Mouse (Mus musculus) liver, postnatal 0 days (tissue): ENCODE measurements around the gene Dusp28. TPM values are rescaled to one million over a fixed set of nuclear protein-coding genes. Genes with fewer than 3 reads are reported as not detected.

ENCODE experiments used
- ATAC-seq: fragments of 200-750 bp; cut with Nextera tagmentation; 2 replicates; pipeline ENCODE4 v1.8.0; 2017; ENCODE audit warnings: mild to moderate bottlenecking, moderate library complexity
- DNase-seq: peaks from one replicate; pipeline ENCODE4 v3.0.0-alpha.2; 2016
- H3K27ac ChIP-seq: fragments of 300-500 bp; sonication (generic); 2 replicates; pipeline ENCODE4 v1.5.1; 2014; ENCODE audit warnings: antibody characterized with exemption, moderate library complexity, mild to moderate bottlenecking, low read depth
- H3K27me3 ChIP-seq: fragments of 300-500 bp; sonication (generic); 2 replicates; pipeline ENCODE4 v1.6.1; 2014; ENCODE audit warnings: low read length, control low read depth, mixed read lengths; ENCODE audit not compliant: insufficient read depth
- H3K36me3 ChIP-seq: fragments of 300-500 bp; sonication (generic); replicated peaks from 2 replicates; pipeline ENCODE4 v1.6.1; 2014; ENCODE audit warnings: mild to moderate bottlenecking, control low read depth, low read length, moderate library complexity, mixed read lengths; ENCODE audit not compliant: insufficient read depth
- H3K4me1 ChIP-seq: fragments of 300-500 bp; sonication (generic); 2 replicates; pipeline ENCODE4 v1.6.1; 2014; ENCODE audit warnings: antibody characterized with exemption, mild to moderate bottlenecking, control low read depth; ENCODE audit not compliant: insufficient read depth
- H3K4me2 ChIP-seq: fragments of 300-500 bp; sonication (generic); 2 replicates; pipeline ENCODE4 v1.6.1; 2014; ENCODE audit warnings: low read depth, mild to moderate bottlenecking, low read length, moderate library complexity, mixed read lengths
- H3K4me3 ChIP-seq: fragments of 300-500 bp; sonication (generic); 2 replicates; pipeline ENCODE4 v1.5.1; 2014; ENCODE audit warnings: low read depth, low read length
- H3K9ac ChIP-seq: fragments of 300-500 bp; sonication (generic); replicated peaks from 2 replicates; pipeline ENCODE4 v1.6.1; 2014; ENCODE audit warnings: mild to moderate bottlenecking, moderate library complexity
- H3K9me3 ChIP-seq: fragments of 300-500 bp; sonication (generic); 2 replicates; pipeline ENCODE4 v1.6.1; 2016; ENCODE audit warnings: mild to moderate bottlenecking, control low read depth, low read length, mixed read lengths
- CTCF ChIP-seq: sonication (generic); IDR thresholded peaks from 2 replicates; pipeline ENCODE4 v1.5.1; 2016; ENCODE audit warnings: antibody characterized with exemption, low read depth
- EP300 ChIP-seq: IDR thresholded peaks from 2 replicates; pipeline ENCODE4 v1.6.1; 2016; ENCODE audit warnings: antibody characterized with exemption, low read depth, mild to moderate bottlenecking
- WGBS: fragments of 180-500 bp; shearing (Covaris S2); extraction: QIAGEN DNeasy Blood & Tissue Kit; methylation state at CpG from one replicate; pipeline ENCODE4 v1.1.7; 2014; ENCODE audit not compliant: insufficient replicate concordance; 5-methylcytosine and 5-hydroxymethylcytosine counted together
- polyA plus RNA-seq: library from polyadenylated mRNA; unstranded; fragments of >200 nt; fragmentation: Nextera tagmentation; extraction: Ambion mirVana; gene quantifications from 2 replicates; pipeline ENCODE4 v1.2.1, GENCODE M21; 2015

The Dusp28 gene
- polyA plus RNA-seq, 1 experiment from 2014 or later: 20.2 TPM

DNA sequence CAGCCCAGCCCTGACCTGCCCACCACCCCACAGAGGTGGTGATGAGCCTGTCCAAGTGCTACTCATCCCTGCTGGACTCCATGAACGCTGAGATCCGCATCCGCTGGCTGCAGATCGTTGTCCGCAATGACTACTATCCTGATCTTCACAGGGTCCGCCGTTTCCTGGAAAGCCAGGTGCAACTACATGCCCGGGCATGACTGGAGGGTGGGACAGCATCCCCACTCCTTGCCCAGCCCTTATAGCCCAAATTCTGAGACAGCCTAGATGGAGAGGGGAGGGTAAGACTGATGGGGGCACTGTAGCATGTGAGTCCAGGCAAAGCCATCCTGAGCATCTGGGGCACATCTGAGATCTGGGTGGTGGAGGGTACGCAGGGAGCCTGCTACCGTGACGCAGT is 12.4 kb downstream of the Dusp28 start:
- Histone ChIP-seq H3K4me2 (no peak overlapping the region), H3K36me3 (peaks cover 59% of the 10 kb centered on the region), H3K4me1 (no peaks in the 10 kb centered on the region; the same call in 1 of the 2 replicates), H3K9ac (no peak overlapping the region), H3K27me3 (no peaks in the 10 kb centered on the region), H3K4me3 (no peak overlapping the region), H3K27ac (no peak overlapping the region), H3K9me3 (no peaks in the 10 kb centered on the region)
- no peak for TF ChIP-seq CTCF
- TF ChIP-seq EP300: no peak
- ATAC-seq: no peak
- DNase-seq: no peak
- WGBS: 90% methylated on average over 11 of the region's 11 CpGs

DNA sequence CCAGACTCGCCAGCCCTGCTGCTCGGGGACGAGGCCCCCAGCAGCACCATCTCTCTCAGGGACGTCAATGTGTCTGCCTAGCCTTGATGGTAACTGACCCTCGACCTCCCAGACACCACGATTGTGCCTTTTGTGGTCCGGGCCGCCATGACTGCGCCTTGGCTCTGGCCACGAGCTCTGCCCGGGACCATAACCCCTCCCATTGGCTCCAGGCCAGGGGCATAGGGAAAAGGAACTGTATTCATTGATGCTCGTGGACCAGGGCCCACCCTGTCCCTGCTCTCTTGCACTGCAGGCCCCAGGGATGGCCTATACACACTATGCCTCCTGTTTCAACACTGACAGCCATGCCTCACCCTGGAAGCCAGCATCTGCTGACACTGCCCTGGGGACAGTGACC is 13.0 kb downstream of the Dusp28 start:
- TF ChIP-seq CTCF (no peak), EP300 (no peak)
- H3K9ac ChIP-seq: no peak overlapping the region
- H3K4me2 ChIP-seq: no peak overlapping the region
- 72% methylated on average over 12 of the region's 12 CpGs for WGBS
- DNase-seq: no peak
- H3K9me3 ChIP-seq: no peaks in the 10 kb centered on the region
- no peaks in the 10 kb centered on the region for H3K27me3 ChIP-seq
- no peaks in the 10 kb centered on the region; the same call in 1 of the 2 replicates for H3K4me1 ChIP-seq
- peaks cover 57% of the 10 kb centered on the region for H3K36me3 ChIP-seq
- no peak overlapping the region for H3K27ac ChIP-seq
- H3K4me3 ChIP-seq: no peak overlapping the region
- no peak; the same call in 1 of the 2 replicates for ATAC-seq

GRCm38 (mm10) chr1:92920474-92921200 is 13.9 kb downstream of the Dusp28 start:
- DNase-seq: no peak
- Histone ChIP-seq H3K27ac (0 out of 2 replicates have a peak overlapping the region, but pooled peaks have one; percentile 49), H3K27me3 (no peaks in the 10 kb centered on the region), H3K9ac (no peak overlapping the region), H3K4me1 (no peaks in the 10 kb centered on the region; the same call in 1 of the 2 replicates), H3K36me3 (peaks cover 48% of the 10 kb centered on the region), H3K4me2 (no peak overlapping the region), H3K4me3 (no peak overlapping the region), H3K9me3 (no peaks in the 10 kb centered on the region)
- 49% methylated on average over 7 of the region's 7 CpGs for WGBS
- ATAC-seq: peak; percentile 78
- TF ChIP-seq EP300 (no peak), CTCF (no peak)

DNA sequence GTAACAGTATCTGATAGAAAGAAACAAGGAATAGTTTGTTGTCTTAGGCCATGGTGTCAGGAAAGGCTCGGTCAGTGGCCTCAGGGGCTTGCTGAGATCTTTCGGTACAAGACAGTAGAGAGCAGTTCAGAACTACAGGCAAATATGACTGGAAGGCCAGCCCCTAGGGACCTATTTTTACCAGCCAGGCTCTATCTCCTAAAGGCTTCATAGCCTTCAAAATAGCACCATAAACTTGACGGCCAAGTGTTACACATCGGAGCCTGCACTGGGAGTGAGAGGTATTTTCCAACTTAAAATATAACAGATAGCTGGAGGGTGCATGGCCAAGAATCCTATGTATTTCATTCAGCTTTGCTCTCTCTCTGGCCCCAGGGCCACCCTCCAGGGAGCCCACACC is 14.7 kb downstream of the Dusp28 start:
- Histone ChIP-seq H3K4me1 (no peaks in the 10 kb centered on the region; the same call in 1 of the 2 replicates), H3K27me3 (no peaks in the 10 kb centered on the region), H3K4me3 (no peak overlapping the region), H3K27ac (no peak overlapping the region), H3K4me2 (no peak overlapping the region), H3K36me3 (peaks cover 40% of the 10 kb centered on the region), H3K9me3 (no peaks in the 10 kb centered on the region), H3K9ac (no peak overlapping the region)
- WGBS: 93% methylated on average over 4 of the region's 4 CpGs
- TF ChIP-seq CTCF: no peak
- TF ChIP-seq EP300: no peak
- ATAC-seq: no peak
- no peak for DNase-seq

- WGBS: 25% methylated on average over 1 of the region's 1 CpGs
- no peak for DNase-seq
- H3K4me2 ChIP-seq: no peak overlapping the region
- H3K4me1 ChIP-seq: peaks cover 10% of the 10 kb centered on the region
- H3K36me3 ChIP-seq: no peaks in the 10 kb centered on the region
- no peaks in the 10 kb centered on the region for H3K9me3 ChIP-seq
- no peak overlapping the region for H3K4me3 ChIP-seq
- H3K27me3 ChIP-seq: no peaks in the 10 kb centered on the region
- H3K27ac ChIP-seq: no peak overlapping the region
- no peak for TF ChIP-seq EP300
- no peak for TF ChIP-seq CTCF
- no peak for ATAC-seq
- H3K9ac ChIP-seq: no peak overlapping the region
Observed at GRCm38 (mm10) chr1:92930171-92930706, 23.5 kb downstream of the Dusp28 start.

- Histone ChIP-seq H3K4me1 (peaks cover 25% of the 10 kb centered on the region), H3K9ac (peak overlapping the region; percentile 56), H3K27ac (peak overlapping the region; percentile 95), H3K9me3 (no peaks in the 10 kb centered on the region), H3K4me2 (peak overlapping the region; percentile 95), H3K27me3 (no peaks in the 10 kb centered on the region), H3K4me3 (peak overlapping the region; percentile 87), H3K36me3 (0 out of 2 replicates have a peak, but pooled peaks cover 7% of the 10 kb centered on the region)
- 60% methylated on average over 4 of the region's 4 CpGs for WGBS
- DNase-seq (no peak), ATAC-seq (no peak)
- TF ChIP-seq EP300 (no peak), CTCF (no peak)
Observed at GRCm38 (mm10) chr1:92933611-92934010, 26.8 kb downstream of the Dusp28 start.
